20 mouse cellular contexts compared by ENCODE assay signal in genomic region chrX:147119155-147119554, GRCm38 (mm10).
DNase-seq lines count a peak whose midpoint lies in the region; TF ChIP-seq lines count a peak whose summit lies in the region.
"Had no signal": no experiment of that assay in that cellular context is flagged by ENCODE, and none has a peak within 500 bp of the region (broad histone marks: within the 10 kb centered on the region; RNA-seq: fewer than 3 reads in every experiment).

No protein-coding gene starts in this region.

- TF ChIP-seq CTCF in gastrocnemius, adult 2 months (IDR thresholded peaks at IDR 0.05) = peak; percentile 21; the same call in 1 of the 2 replicates
- peak; percentile 24 for TF ChIP-seq CTCF in left cerebral cortex, adult 2 months (IDR thresholded peaks at IDR 0.05)

- H3K27ac ChIP-seq in gastrocnemius, adult 2 months = no peak overlapping the region
- no peak overlapping the region for H3K27ac ChIP-seq in left cerebral cortex, adult 2 months
- H3K27ac ChIP-seq: embryonic facial prominence, embryonic 10.5 days; kidney, embryonic 15.5 days; macrophage; midbrain, embryonic 10.5 days; neural tube, embryonic 15.5 days had no signal

- intact Hi-C loops in gastrocnemius, adult 2 months (cut with DNase I) = no loop called here
- intact Hi-C loops in left cerebral cortex, adult 2 months (cut with DNase I) = no loop called here
- intact Hi-C loops in left cerebral cortex, postnatal 14 days (cut with DNase I) = loop anchor here (5.0 kb wide), 1 partner anchor 488 kb away; no protein-coding TSS in a partner anchor

- H3K4me3 ChIP-seq in gastrocnemius, adult 2 months = no peak overlapping the region
- no peak overlapping the region for H3K4me3 ChIP-seq in left cerebral cortex, adult 2 months
- H3K4me3 ChIP-seq: embryonic facial prominence, embryonic 10.5 days; kidney, embryonic 15.5 days; midbrain, embryonic 10.5 days; neural tube, embryonic 15.5 days had no signal

- DNase-seq in gastrocnemius, adult 2 months = no peak
- no peak for DNase-seq in gastrocnemius, postnatal 25 days
- DNase-seq in left cerebral cortex, adult 2 months (ENCODE audit: extremely low spot score in 1 of 2, low spot score in 2 of 2) = no peak
- no peak for DNase-seq in left cerebral cortex, postnatal 14 days (ENCODE audit: low spot score in 2 of 2)
- peak; percentile 41 for DNase-seq in 416B (ENCODE audit: low read depth)
- DNase-seq in brain, adult 2 months (ENCODE audit: low read depth, low spot score) = peak; percentile 0
- DNase-seq in right cerebral cortex, postnatal 14 days = no peak
- DNase-seq in frontal cortex, postnatal 25 days (ENCODE audit: low spot score in 2 of 2) = no peak
- DNase-seq: adrenal gland, postnatal 14 days; B cell, adult 2 months; cerebellum, adult 2 months; gastrocnemius, postnatal 36 days; heart, postnatal 10 days; left cerebral cortex, postnatal 4 days; liver had no signal

Comparison
In these comparisons a context has a peak if more than half of its experiments do, and no peak if none do; other contexts are left out.
1. DNase-seq: peak in 416B (single experiment) and brain, adult 2 months (single experiment); none in gastrocnemius, adult 2 months (single experiment), gastrocnemius, postnatal 25 days (single experiment), left cerebral cortex, adult 2 months (0 of 2), left cerebral cortex, postnatal 14 days (0 of 2), right cerebral cortex, postnatal 14 days (single experiment) and frontal cortex, postnatal 25 days (0 of 2).